Mouse (Mus musculus) CH12.LX (cell line): ENCODE results near the gene Gys2.

Experiments
- CTCF ChIP-seq, 2 experiments: IDR thresholded peaks in 1 of 2; conservative IDR thresholded peaks in 1 of 2; 2 replicates each; pipeline ENCODE4 v1.5.1; 2011 to 2012; ENCODE audit warnings: low read depth in 2 of 2, low read length in 2 of 2, improper control_type of control experiment in 1 of 2, inconsistent platforms in 1 of 2, mild to moderate bottlenecking in 1 of 2, moderate library complexity in 1 of 2
- POLR2A ChIP-seq: IDR thresholded peaks from 2 replicates; pipeline ENCODE4 v1.6.1; 2011; ENCODE audit warnings: low read depth, mild to moderate bottlenecking, improper control_type of control experiment, low read length
- POLR2AphosphoS2 ChIP-seq: IDR thresholded peaks from 2 replicates; pipeline ENCODE4 v1.6.1; 2011; ENCODE audit warnings: low read depth, low read length, improper control_type of control experiment

- no peak for TF ChIP-seq CTCF (conservative IDR thresholded peaks at IDR 0.05 in 1 of 2, IDR thresholded peaks at IDR 0.05 in 1 of 2; ENCODE audit: low read depth in 2 of 2, low read length in 2 of 2)
- no peak for TF ChIP-seq POLR2A
- no peak for TF ChIP-seq POLR2AphosphoS2
Measured at GRCm38 (mm10) chr6:142424976-142425375, 47.9 kb downstream of the Gys2 start.
